Mouse (Mus musculus): ENCODE results near the gene Gcc2. TPM values are rescaled to one million over a fixed set of nuclear protein-coding genes. Genes with fewer than 3 reads are reported as not detected.
"Not testable (repeated sequence)": the region's sequence is repeated elsewhere in the genome, so short reads cannot be mapped to it uniquely, and the experiment has no call there.

The Gcc2 gene
- total and polyA plus RNA-seq, 2 experiments from 2014 or later, result 32.0 to 109 TPM

DNA sequence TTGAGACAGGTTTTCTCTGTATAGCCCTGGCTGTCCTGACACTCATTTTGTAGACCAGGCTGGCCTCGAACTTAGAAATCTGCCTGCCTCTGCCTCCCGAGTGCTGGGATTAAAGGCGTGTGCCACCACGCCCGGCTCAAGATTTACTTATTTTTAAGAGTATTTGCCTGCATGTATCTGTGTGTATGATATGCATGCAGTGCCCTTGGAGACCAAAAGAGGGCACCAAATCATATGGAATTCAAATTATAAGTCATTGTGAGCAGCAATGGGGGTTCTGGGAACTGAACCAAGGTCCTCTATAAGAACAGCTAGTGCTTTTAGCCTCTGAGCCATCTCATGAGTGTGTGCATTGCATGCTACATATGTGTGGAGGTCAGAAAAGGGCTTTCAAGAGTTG lies 57.6 kb downstream of the Gcc2 start:
- Histone ChIP-seq H3K9ac (replicated peaks; ENCODE audit: low read length) (no peak overlapping the region), H3K4me3 (ENCODE audit: low read length) (no peak overlapping the region), H3K4me1 (ENCODE audit: insufficient read depth, low read length) (no peaks in the 10 kb centered on the region), H3K27me3 (ENCODE audit: insufficient read depth, low read length) (no peaks in the 10 kb centered on the region), H3K27ac (no peak overlapping the region), H3K9me3 (ENCODE audit: low read length) (no peaks in the 10 kb centered on the region), H3K4me2 (ENCODE audit: low read depth, low read length) (no peak overlapping the region), H3K36me3 (ENCODE audit: insufficient read depth, low read length) (peaks cover 8% of the 10 kb centered on the region; the same call in 1 of the 2 replicates)
- peak; percentile 18; the same call in 1 of the 2 replicates for TF ChIP-seq CTCF (IDR thresholded peaks at IDR 0.05; ENCODE audit: low read depth)
- DNase-seq (ENCODE audit: low spot score) (no peak), ATAC-seq (no peak)
- WGBS, result 97% methylated on average over 5 of the region's 5 CpGs

GRCm38 (mm10) chr10:58320881-58321280 lies 65.6 kb downstream of the Gcc2 start:
- DNase-seq (ENCODE audit: low spot score) (no peak), ATAC-seq (no peak)
- no peaks in the 10 kb centered on the region for H3K36me3 ChIP-seq (ENCODE audit: insufficient read depth, low read length)
- H3K4me2 ChIP-seq (ENCODE audit: low read depth, low read length), result no peak overlapping the region
- no peaks in the 10 kb centered on the region for H3K27me3 ChIP-seq (ENCODE audit: insufficient read depth, low read length)
- H3K4me3 ChIP-seq (ENCODE audit: low read length), result no peak overlapping the region
- H3K9ac ChIP-seq (replicated peaks; ENCODE audit: low read length), result no peak overlapping the region
- WGBS, result 91% methylated on average over 3 of the region's 3 CpGs
- TF ChIP-seq CTCF (IDR thresholded peaks at IDR 0.05; ENCODE audit: low read depth), result no peak
- H3K9me3 ChIP-seq (ENCODE audit: low read length), result no peaks in the 10 kb centered on the region
- no peak overlapping the region for H3K27ac ChIP-seq
- peaks cover 8% of the 10 kb centered on the region for H3K4me1 ChIP-seq (ENCODE audit: insufficient read depth, low read length)

DNA sequence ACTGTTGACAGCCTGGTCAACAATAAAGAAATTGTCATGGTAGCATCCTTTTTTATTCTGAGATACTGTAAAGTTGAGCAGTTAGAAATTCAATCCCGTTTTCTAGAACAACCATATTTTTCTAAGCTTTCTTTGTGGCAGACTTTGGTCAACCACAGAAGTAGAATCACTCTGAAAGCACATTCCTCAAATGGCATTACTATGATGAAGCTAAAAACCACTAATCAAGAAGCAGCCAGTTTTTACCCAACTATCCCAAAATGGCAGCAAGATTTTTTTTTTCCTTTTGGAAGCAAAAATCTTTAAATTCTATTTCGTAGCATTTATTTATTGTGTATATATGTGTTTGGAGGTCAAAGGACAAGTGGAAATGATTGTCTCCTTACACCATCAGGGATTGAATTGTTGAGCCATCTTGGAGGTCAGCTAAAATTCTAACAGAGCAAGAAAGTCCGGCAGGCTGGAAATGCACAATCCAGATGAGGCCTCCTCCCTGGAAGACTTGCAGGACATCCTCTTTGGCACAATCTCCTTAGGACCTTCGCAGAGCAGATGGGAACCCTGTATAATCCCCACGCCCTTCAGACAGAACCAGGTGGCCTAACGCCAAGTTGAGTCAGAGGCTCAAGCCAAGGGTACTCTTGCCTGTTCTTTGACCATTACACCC lies 67.2 kb downstream of the Gcc2 start:
- DNase-seq (ENCODE audit: low spot score) (no peak), ATAC-seq (no peak)
- Histone ChIP-seq H3K4me1 (ENCODE audit: insufficient read depth, low read length) (peaks cover 15% of the 10 kb centered on the region), H3K9ac (replicated peaks; ENCODE audit: low read length) (peak overlapping the region; percentile 86), H3K27me3 (ENCODE audit: insufficient read depth, low read length) (no peaks in the 10 kb centered on the region), H3K9me3 (ENCODE audit: low read length) (no peaks in the 10 kb centered on the region), H3K4me3 (ENCODE audit: low read length) (peak overlapping the region; percentile 89), H3K27ac (peak overlapping the region; percentile 89), H3K4me2 (ENCODE audit: low read depth, low read length) (peak overlapping the region; percentile 66), H3K36me3 (ENCODE audit: insufficient read depth, low read length) (no peaks in the 10 kb centered on the region)
- no peak for TF ChIP-seq CTCF (IDR thresholded peaks at IDR 0.05; ENCODE audit: low read depth)
- 29% methylated on average over 6 of the region's 6 CpGs for WGBS

- TF ChIP-seq CTCF (IDR thresholded peaks at IDR 0.05; ENCODE audit: low read depth), result no peak
- Histone ChIP-seq H3K36me3 (ENCODE audit: insufficient read depth, low read length) (no peaks in the 10 kb centered on the region), H3K4me1 (ENCODE audit: insufficient read depth, low read length) (peaks cover 15% of the 10 kb centered on the region), H3K27me3 (ENCODE audit: insufficient read depth, low read length) (no peaks in the 10 kb centered on the region), H3K9ac (replicated peaks; ENCODE audit: low read length) (peak within 1 kb of the TSS; percentile 86), H3K4me3 (ENCODE audit: low read length) (peak within 1 kb of the TSS; percentile 89), H3K27ac (peak within 1 kb of the TSS; percentile 89), H3K9me3 (ENCODE audit: low read length) (no peaks in the 10 kb centered on the region), H3K4me2 (ENCODE audit: low read depth, low read length) (peak within 1 kb of the TSS; percentile 66)
- DNase-seq (ENCODE audit: low spot score) (peak; percentile 99), ATAC-seq (peak; percentile 98)
- under 1% methylated on average over 74 of the region's 86 CpGs for WGBS
These were observed 68.0 kb downstream of the Gcc2 start, which contains the start of gene Lims1 for GRCm38 (mm10) chr10:58323028-58323991. Lims1 (plus strand) TSS chr10:58323466.

DNA sequence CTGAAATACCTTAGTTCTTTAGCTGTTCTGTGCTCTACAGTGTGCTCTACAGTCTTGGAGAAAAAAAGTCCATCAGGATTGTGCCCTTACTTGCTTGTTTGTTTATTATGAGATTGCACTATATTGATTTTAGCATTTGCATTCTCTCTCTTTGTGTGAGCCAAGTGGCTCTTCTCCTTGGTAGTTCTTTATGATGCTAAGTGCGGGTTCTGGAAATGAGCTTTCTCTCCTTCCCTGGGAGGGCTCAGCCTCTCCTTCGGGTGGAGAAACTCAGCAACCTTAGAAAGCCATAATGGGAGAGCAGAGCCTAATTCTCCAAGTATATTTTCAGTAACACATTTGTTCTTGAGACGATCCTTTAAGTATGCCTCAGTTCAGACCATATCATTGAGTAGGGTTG lies 71.0 kb downstream of the Gcc2 start:
- H3K27ac ChIP-seq, result no peak overlapping the region
- WGBS, result 39% methylated on average over 3 of the region's 3 CpGs
- H3K9ac ChIP-seq (replicated peaks; ENCODE audit: low read length), result no peak overlapping the region
- no peak for DNase-seq (ENCODE audit: low spot score)
- H3K36me3 ChIP-seq (ENCODE audit: insufficient read depth, low read length), result no peaks in the 10 kb centered on the region
- H3K4me1 ChIP-seq (ENCODE audit: insufficient read depth, low read length), result peaks cover 15% of the 10 kb centered on the region
- peak overlapping the region; percentile 66 for H3K4me2 ChIP-seq (ENCODE audit: low read depth, low read length)
- no peak for ATAC-seq
- no peaks in the 10 kb centered on the region for H3K9me3 ChIP-seq (ENCODE audit: low read length)
- no peak overlapping the region for H3K4me3 ChIP-seq (ENCODE audit: low read length)
- TF ChIP-seq CTCF (IDR thresholded peaks at IDR 0.05; ENCODE audit: low read depth), result no peak
- no peaks in the 10 kb centered on the region for H3K27me3 ChIP-seq (ENCODE audit: insufficient read depth, low read length)

GRCm38 (mm10) chr10:58327836-58328235 lies 72.5 kb downstream of the Gcc2 start:
- H3K9me3 ChIP-seq (ENCODE audit: low read length); H3K27me3 ChIP-seq (ENCODE audit: insufficient read depth, low read length); H3K36me3 ChIP-seq (ENCODE audit: insufficient read depth, low read length); H3K9ac ChIP-seq (replicated peaks; ENCODE audit: low read length); DNase-seq (ENCODE audit: low spot score); ATAC-seq; H3K4me3 ChIP-seq (ENCODE audit: low read length); H3K27ac ChIP-seq; H3K4me2 ChIP-seq (ENCODE audit: low read depth, low read length): not testable (repeated sequence)
- H3K4me1 ChIP-seq (ENCODE audit: insufficient read depth, low read length), result peaks cover 15% of the 10 kb centered on the region
- 98% methylated on average over 6 of the region's 6 CpGs for WGBS

Data from hindbrain, postnatal 0 days (tissue).